Mouse (Mus musculus) megakaryocyte, embryonic 14.5 days (primary cell): ENCODE measurements around the gene Tango2. TPM values are rescaled to one million over a fixed set of nuclear protein-coding genes. Genes with fewer than 3 reads are reported as not detected.

Experiments used
- H3K27me3 ChIP-seq: replicated peaks from 2 replicates; pipeline ENCODE3; 2012; ENCODE audit warnings: inconsistent platforms
- H3K36me3 ChIP-seq: replicated peaks from 2 replicates; pipeline ENCODE3; 2012; ENCODE audit warnings: low read length, inconsistent platforms, mixed read lengths
- H3K4me1 ChIP-seq: 2 replicates; pipeline ENCODE4 v1.6.1; 2012; ENCODE audit warnings: inconsistent platforms
- H3K4me3 ChIP-seq: replicated peaks from 2 replicates; pipeline ENCODE3; 2012; ENCODE audit warnings: moderate library complexity, mild to moderate bottlenecking, inconsistent platforms
- H3K9me3 ChIP-seq: 2 replicates; pipeline ENCODE4 v1.6.1; 2012; ENCODE audit warnings: inconsistent platforms
- FLI1 ChIP-seq: IDR thresholded peaks from 2 replicates; pipeline ENCODE4 v1.6.1; 2012; ENCODE audit warnings: low read length, inconsistent platforms, mixed read lengths
- GATA1 ChIP-seq: IDR thresholded peaks from 3 replicates; pipeline ENCODE4 v1.6.1; 2012; ENCODE audit warnings: mixed read lengths, low read length, inconsistent platforms, borderline replicate concordance
- polyA plus RNA-seq: library from polyadenylated mRNA; stranded (reverse); fragments of >175 nt; gene quantifications from 2 replicates; pipeline ENCODE4 v1.2.3, GENCODE M21; 2012; ENCODE audit warnings: low replicate concordance; ENCODE audit not compliant: insufficient read depth

The Tango2 gene
- polyA plus RNA-seq, 1 experiment: 33.0 TPM

DNA sequence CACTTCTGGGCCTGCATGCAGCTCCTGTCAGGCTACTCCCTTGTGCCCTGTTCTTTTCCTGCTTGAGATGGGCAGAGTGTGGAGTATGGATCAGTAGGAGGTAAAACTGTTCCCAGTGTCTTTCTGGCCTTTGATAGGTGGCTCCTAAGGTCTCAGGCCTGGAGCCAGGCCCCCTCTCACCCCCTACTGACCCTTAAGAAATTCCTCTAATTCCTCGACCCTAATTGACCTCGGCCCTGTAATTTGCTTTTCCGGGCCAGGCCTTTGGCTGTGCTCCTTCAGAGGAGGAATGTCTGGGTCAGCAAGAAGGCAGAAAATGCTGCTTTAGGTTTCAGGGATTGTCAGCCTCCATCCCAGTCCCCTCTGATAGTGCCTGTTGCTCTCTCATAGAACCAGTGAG is 35.9 kb upstream of the Tango2 start:
- H3K27me3 ChIP-seq: peaks cover 51% of the 10 kb centered on the region
- no peaks in the 10 kb centered on the region for H3K36me3 ChIP-seq
- no peak overlapping the region for H3K4me3 ChIP-seq
- H3K9me3 ChIP-seq: no peaks in the 10 kb centered on the region
- H3K4me1 ChIP-seq: peaks cover 42% of the 10 kb centered on the region
- no peak for TF ChIP-seq GATA1
- TF ChIP-seq FLI1: no peak

- TF ChIP-seq FLI1: no peak
- no peak for TF ChIP-seq GATA1
- H3K36me3 ChIP-seq: no peaks in the 10 kb centered on the region
- no peak overlapping the region for H3K4me3 ChIP-seq
- H3K4me1 ChIP-seq: peaks cover 41% of the 10 kb centered on the region
- no peaks in the 10 kb centered on the region for H3K9me3 ChIP-seq
- H3K27me3 ChIP-seq: peaks cover 54% of the 10 kb centered on the region
Measured at GRCm38 (mm10) chr16:18383045-18383726, 35.3 kb upstream of the Tango2 start.

DNA sequence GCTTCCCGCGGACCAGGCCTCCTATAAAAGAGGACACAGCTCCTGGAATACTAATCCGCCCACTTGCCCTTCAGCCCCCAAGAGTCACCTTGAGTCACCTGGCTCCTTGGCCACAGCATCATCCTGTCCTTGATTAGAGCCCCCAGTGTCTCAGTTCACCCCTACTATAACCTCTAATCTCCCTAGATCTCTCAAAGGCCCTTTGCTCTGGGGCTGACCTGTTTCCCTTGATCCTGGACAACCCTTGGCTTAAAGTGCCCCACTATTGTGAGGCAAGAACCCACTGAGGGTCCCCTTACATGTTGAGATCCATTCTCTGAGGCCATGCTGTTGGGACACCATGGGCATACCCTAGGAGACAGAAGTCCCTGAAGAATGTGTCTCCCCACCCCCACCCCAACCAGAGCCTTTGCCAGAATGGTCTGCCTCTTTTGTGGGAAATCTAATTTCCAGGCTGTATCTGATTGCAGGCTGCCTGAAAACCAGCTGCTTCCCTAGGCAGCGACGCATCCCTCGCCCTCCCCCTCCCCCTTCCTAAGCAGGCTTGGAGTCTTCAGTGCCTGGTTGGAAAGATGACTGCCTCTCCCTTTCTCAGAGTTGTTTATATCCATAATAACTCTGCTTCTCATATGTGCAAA is 33.8 kb upstream of the Tango2 start:
- Histone ChIP-seq H3K27me3 (peaks cover 53% of the 10 kb centered on the region), H3K9me3 (no peaks in the 10 kb centered on the region), H3K4me3 (no peak overlapping the region), H3K36me3 (no peaks in the 10 kb centered on the region), H3K4me1 (peaks cover 40% of the 10 kb centered on the region)
- TF ChIP-seq GATA1: no peak
- TF ChIP-seq FLI1: no peak

GRCm38 (mm10) chr16:18380495-18381063 is 32.7 kb upstream of the Tango2 start:
- H3K27me3 ChIP-seq: peaks cover 46% of the 10 kb centered on the region
- no peaks in the 10 kb centered on the region for H3K9me3 ChIP-seq
- TF ChIP-seq GATA1: no peak
- TF ChIP-seq FLI1: no peak
- H3K4me3 ChIP-seq: peak overlapping the region; percentile 38
- peaks cover 42% of the 10 kb centered on the region for H3K4me1 ChIP-seq
- H3K36me3 ChIP-seq: no peaks in the 10 kb centered on the region

DNA sequence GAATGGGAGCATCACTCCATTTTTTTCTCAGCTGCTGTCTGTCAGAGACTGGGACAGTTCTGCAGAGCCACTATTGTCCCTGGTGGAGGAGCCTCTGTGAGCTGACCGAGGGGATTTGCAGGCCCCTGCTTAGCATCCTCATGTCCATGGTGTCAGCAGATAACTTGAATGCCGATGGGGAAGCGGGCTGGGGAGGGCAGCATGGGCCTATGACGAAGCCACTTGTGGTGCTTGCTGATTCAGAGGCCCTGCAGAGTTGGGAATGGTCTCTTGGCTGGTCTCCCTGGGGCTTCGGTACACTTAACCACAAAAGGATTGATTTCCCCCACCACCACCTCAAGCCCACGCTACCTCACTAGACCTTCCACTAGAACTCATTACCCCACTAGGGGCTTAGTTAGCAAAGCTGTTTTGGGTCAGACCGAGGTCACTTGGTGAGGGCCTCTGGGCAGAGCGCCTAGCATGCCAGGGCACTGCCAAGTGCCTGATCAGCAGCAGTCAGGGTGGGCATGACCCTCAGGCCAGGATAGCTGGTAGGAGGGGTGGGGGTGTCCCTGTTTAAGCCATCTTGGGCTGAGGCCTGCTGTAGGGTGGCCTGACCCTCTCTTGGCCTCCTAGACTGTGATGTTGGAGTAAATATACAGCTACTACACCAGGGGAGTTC is 31.6 kb upstream of the Tango2 start:
- Histone ChIP-seq H3K4me1 (peaks cover 42% of the 10 kb centered on the region), H3K27me3 (peaks cover 36% of the 10 kb centered on the region), H3K4me3 (no peak overlapping the region), H3K36me3 (no peaks in the 10 kb centered on the region), H3K9me3 (no peaks in the 10 kb centered on the region)
- TF ChIP-seq GATA1 (no peak), FLI1 (no peak)

DNA sequence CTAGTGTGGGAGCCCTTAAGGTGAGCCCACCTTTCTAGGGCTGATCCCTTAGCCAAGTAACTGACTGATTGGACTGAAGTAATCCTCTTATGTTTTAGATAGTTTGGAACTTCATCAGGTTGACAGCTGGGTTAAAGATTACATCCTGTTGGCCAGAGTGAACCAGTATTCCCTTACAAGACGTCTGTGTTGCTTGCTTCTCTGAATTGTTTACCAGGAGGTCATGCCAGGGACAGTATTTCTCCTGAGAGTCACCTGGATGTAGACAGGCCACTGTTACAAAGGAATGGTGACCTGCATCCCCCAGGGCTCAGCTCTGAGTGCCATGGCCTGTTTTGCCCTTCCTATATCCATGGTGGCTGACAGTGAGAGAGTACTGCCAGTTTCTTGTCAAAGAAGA is 30.6 kb upstream of the Tango2 start:
- Histone ChIP-seq H3K9me3 (no peaks in the 10 kb centered on the region), H3K4me1 (peaks cover 39% of the 10 kb centered on the region), H3K4me3 (no peak overlapping the region), H3K27me3 (peaks cover 35% of the 10 kb centered on the region), H3K36me3 (no peaks in the 10 kb centered on the region)
- no peak for TF ChIP-seq FLI1
- no peak for TF ChIP-seq GATA1

DNA sequence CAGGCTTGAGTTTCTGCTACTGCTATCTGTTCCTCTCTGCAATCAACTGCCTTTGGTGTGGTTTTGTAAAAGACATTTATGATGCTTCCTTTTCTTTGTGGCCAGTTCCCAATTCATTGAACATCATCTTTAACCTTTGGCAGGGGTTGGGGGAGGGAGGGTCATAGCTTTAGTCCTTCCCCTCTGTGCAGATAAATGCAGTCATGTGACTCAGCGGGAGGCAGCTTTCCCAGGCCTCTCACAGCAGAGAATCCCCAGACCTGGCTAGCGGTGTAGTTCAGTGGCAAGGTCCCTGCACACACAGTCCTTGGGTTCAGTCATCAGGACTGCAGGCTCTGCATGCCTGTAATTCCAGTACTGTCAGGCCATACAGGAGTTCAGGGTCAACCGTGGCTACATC is 29.3 kb upstream of the Tango2 start:
- Histone ChIP-seq H3K4me3 (peak overlapping the region; percentile 18), H3K4me1 (peaks cover 33% of the 10 kb centered on the region), H3K36me3 (no peaks in the 10 kb centered on the region), H3K9me3 (no peaks in the 10 kb centered on the region), H3K27me3 (peaks cover 37% of the 10 kb centered on the region)
- TF ChIP-seq GATA1: no peak
- TF ChIP-seq FLI1: no peak

DNA sequence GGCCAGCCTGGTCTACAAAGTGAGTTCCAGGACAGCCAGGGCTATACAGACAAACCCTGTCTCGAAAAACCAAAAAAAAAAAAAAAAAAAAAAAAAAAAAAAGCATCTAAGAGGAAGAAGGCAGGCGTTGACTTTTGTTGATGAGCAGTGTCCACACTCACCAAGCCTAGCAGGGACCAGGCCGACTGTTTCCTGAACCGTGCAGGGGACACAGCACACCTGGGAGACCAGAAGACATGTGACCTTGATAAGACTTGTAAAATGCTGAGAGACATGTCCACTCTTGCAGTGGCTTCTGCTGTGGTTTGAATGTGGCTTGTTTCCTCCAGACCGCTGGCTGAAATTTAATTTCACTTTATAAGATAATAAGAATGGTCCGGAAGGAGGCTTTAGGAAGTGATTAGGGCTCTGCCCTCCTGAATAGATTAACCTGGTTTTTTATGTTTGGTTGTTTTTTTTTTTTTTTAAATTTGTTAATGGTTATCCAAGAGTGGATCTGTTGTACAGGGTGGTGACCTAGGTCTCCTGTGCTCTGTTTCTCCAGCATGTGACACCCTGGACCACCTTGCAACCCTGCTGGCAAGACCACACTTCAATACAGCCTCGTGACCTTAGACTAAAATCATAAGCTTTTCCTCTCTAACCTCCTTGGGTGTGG is 28.5 kb upstream of the Tango2 start:
- no peak for TF ChIP-seq GATA1
- no peak for TF ChIP-seq FLI1
- Histone ChIP-seq H3K9me3 (no peaks in the 10 kb centered on the region), H3K4me1 (peaks cover 29% of the 10 kb centered on the region), H3K27me3 (peaks cover 39% of the 10 kb centered on the region), H3K4me3 (no peak overlapping the region), H3K36me3 (no peaks in the 10 kb centered on the region)

DNA sequence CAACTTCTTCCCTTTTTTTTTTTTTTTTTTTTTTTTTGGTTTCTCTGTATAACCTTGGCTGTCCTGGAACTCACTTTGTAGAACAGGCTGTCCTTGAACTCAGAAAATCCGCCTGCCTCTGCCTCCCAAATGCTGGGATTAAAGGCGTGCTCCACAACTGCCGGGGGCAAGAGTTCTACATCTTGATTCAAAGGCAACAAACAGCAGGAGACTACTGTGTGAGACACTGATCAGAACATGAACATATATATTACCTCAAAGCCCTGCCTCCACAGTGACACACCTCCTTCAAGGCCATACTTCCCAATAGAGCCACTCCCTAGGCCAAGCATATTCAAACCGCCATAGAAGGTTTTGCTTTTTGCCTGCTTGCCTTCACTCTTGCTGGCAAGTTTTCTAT is 25.7 kb upstream of the Tango2 start:
- no peak for TF ChIP-seq GATA1
- no peak for TF ChIP-seq FLI1
- Histone ChIP-seq H3K4me1 (peaks cover 23% of the 10 kb centered on the region), H3K4me3 (no peak overlapping the region), H3K9me3 (no peaks in the 10 kb centered on the region), H3K27me3 (peaks cover 19% of the 10 kb centered on the region), H3K36me3 (no peaks in the 10 kb centered on the region)

DNA sequence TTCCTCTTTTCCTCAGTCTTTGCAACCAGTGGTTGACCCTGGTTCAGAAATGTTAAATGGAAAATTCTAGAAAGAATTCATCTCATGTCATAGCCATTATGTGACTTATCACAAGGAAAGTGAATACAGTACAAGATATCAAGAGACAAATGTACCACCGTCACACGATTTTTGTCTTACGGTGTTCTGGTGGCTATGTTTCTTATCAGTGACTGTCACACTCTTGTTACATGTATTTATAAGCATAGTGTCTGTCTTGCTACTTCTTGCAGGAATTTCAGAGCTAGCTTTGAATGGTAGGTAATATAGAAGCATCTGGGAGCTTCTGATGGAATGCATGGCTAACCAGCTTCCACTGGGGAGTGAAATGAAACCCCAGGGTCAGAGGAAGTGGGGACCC is 22.3 kb upstream of the Tango2 start:
- H3K4me3 ChIP-seq: no peak overlapping the region

More for the DNA sequence above, 22.3 kb upstream of the Tango2 start:
- TF ChIP-seq GATA1 (no peak), FLI1 (no peak)
- Histone ChIP-seq H3K9me3 (no peaks in the 10 kb centered on the region), H3K36me3 (no peaks in the 10 kb centered on the region), H3K4me1 (peaks cover 5% of the 10 kb centered on the region; the same call in 1 of the 2 replicates), H3K27me3 (peaks cover 15% of the 10 kb centered on the region)
